Mouse (Mus musculus): Measurements from ENCODE around the gene Ttc29.

The Ttc29 gene

GRCm38 (mm10) chr8:78345705-78346104, 132.6 kb downstream of the Ttc29 start:
- in situ Hi-C loops (cut with MboI; ENCODE audit: low pct_unique_long_range_greater_than_20kb in 1 of 2, low sequenced_read_pairs in 2 of 2, unreplicated experiment in 1 of 2), result no loop called here

GRCm38 (mm10) chr8:78346131-78346621, 133.1 kb downstream of the Ttc29 start:
- in situ Hi-C loops (cut with MboI; ENCODE audit: low pct_unique_long_range_greater_than_20kb in 1 of 2, low sequenced_read_pairs in 2 of 2, unreplicated experiment in 1 of 2), result no loop called here

- in situ Hi-C loops (cut with MboI; ENCODE audit: low pct_unique_long_range_greater_than_20kb in 1 of 2, low sequenced_read_pairs in 2 of 2, unreplicated experiment in 1 of 2), result no loop called here
Observed at GRCm38 (mm10) chr8:78353902-78354301, 140.8 kb downstream of the Ttc29 start.

GRCm38 (mm10) chr8:78354801-78355200, 141.7 kb downstream of the Ttc29 start:
- in situ Hi-C loops (cut with MboI; ENCODE audit: low pct_unique_long_range_greater_than_20kb in 1 of 2, low sequenced_read_pairs in 2 of 2, unreplicated experiment in 1 of 2), result no loop called here

GRCm38 (mm10) chr8:78390756-78391155, 177.7 kb downstream of the Ttc29 start:
- in situ Hi-C loops (cut with MboI; ENCODE audit: low pct_unique_long_range_greater_than_20kb in 1 of 2, low sequenced_read_pairs in 2 of 2, unreplicated experiment in 1 of 2), result no loop called here

GRCm38 (mm10) chr8:78419272-78419671, 206.2 kb downstream of the Ttc29 start:
- in situ Hi-C loops (cut with MboI; ENCODE audit: low pct_unique_long_range_greater_than_20kb in 1 of 2, low sequenced_read_pairs in 2 of 2, unreplicated experiment in 1 of 2), result no loop called here

- in situ Hi-C loops (cut with MboI; ENCODE audit: low pct_unique_long_range_greater_than_20kb in 1 of 2, low sequenced_read_pairs in 2 of 2, unreplicated experiment in 1 of 2), result no loop called here
Observed at GRCm38 (mm10) chr8:78420101-78420503, 207.0 kb downstream of the Ttc29 start.

GRCm38 (mm10) chr8:78423937-78424336, 210.8 kb downstream of the Ttc29 start:
- in situ Hi-C loops (cut with MboI; ENCODE audit: low pct_unique_long_range_greater_than_20kb in 1 of 2, low sequenced_read_pairs in 2 of 2, unreplicated experiment in 1 of 2), result no loop called here

GRCm38 (mm10) chr8:78426455-78426854, 213.4 kb downstream of the Ttc29 start:
- in situ Hi-C loops (cut with MboI; ENCODE audit: low pct_unique_long_range_greater_than_20kb in 1 of 2, low sequenced_read_pairs in 2 of 2, unreplicated experiment in 1 of 2), result no loop called here

- in situ Hi-C loops (cut with MboI; ENCODE audit: low pct_unique_long_range_greater_than_20kb in 1 of 2, low sequenced_read_pairs in 2 of 2, unreplicated experiment in 1 of 2), result no loop called here
Observed at GRCm38 (mm10) chr8:78426875-78427768, 214.0 kb downstream of the Ttc29 start.

GRCm38 (mm10) chr8:78427769-78428130, 214.7 kb downstream of the Ttc29 start:
- in situ Hi-C loops (cut with MboI; ENCODE audit: low pct_unique_long_range_greater_than_20kb in 1 of 2, low sequenced_read_pairs in 2 of 2, unreplicated experiment in 1 of 2), result no loop called here

GRCm38 (mm10) chr8:78428148-78428547, 215.1 kb downstream of the Ttc29 start:
- in situ Hi-C loops (cut with MboI; ENCODE audit: low pct_unique_long_range_greater_than_20kb in 1 of 2, low sequenced_read_pairs in 2 of 2, unreplicated experiment in 1 of 2), result no loop called here

- in situ Hi-C loops (cut with MboI; ENCODE audit: low pct_unique_long_range_greater_than_20kb in 1 of 2, low sequenced_read_pairs in 2 of 2, unreplicated experiment in 1 of 2), result no loop called here
Observed at GRCm38 (mm10) chr8:78431356-78431755, 218.3 kb downstream of the Ttc29 start.

- in situ Hi-C loops (cut with MboI; ENCODE audit: low pct_unique_long_range_greater_than_20kb in 1 of 2, low sequenced_read_pairs in 2 of 2, unreplicated experiment in 1 of 2), result no loop called here
Observed at GRCm38 (mm10) chr8:78432451-78432850, 219.4 kb downstream of the Ttc29 start.

GRCm38 (mm10) chr8:78433318-78433717, 220.2 kb downstream of the Ttc29 start:
- in situ Hi-C loops (cut with MboI; ENCODE audit: low pct_unique_long_range_greater_than_20kb in 1 of 2, low sequenced_read_pairs in 2 of 2, unreplicated experiment in 1 of 2), result no loop called here

- in situ Hi-C loops (cut with MboI; ENCODE audit: low pct_unique_long_range_greater_than_20kb in 1 of 2, low sequenced_read_pairs in 2 of 2, unreplicated experiment in 1 of 2), result no loop called here
Observed at GRCm38 (mm10) chr8:78434340-78434739, 221.2 kb downstream of the Ttc29 start.

GRCm38 (mm10) chr8:78434823-78435623, 221.9 kb downstream of the Ttc29 start:
- in situ Hi-C loops (cut with MboI; ENCODE audit: low pct_unique_long_range_greater_than_20kb in 1 of 2, low sequenced_read_pairs in 2 of 2, unreplicated experiment in 1 of 2), result no loop called here

- in situ Hi-C loops (cut with MboI; ENCODE audit: low pct_unique_long_range_greater_than_20kb in 1 of 2, low sequenced_read_pairs in 2 of 2, unreplicated experiment in 1 of 2), result no loop called here
Observed at GRCm38 (mm10) chr8:78435624-78435960, 222.5 kb downstream of the Ttc29 start.

- in situ Hi-C loops (cut with MboI; ENCODE audit: low pct_unique_long_range_greater_than_20kb in 1 of 2, low sequenced_read_pairs in 2 of 2, unreplicated experiment in 1 of 2), result no loop called here
Observed at GRCm38 (mm10) chr8:78436071-78436651, 223.1 kb downstream of the Ttc29 start, which contains the start of gene Pou4f2. TSS of gene Pou4f2 (minus strand) at chr8:78436645.

Measured in mouse embryonic stem cell (cell line).